Comparison of ENCODE assay signal across 8 mouse cellular contexts in genomic region chr2:158886571-158886970, GRCm38 (mm10).
A peak's percentile ranks its signal among the peaks of the same experiment; 100 is the strongest.
DNase-seq lines count a peak whose midpoint lies in the region.

No protein-coding gene starts in this region.

- peak; percentile 13 for DNase-seq in gastrocnemius, adult 18-20 months (ENCODE audit: low spot score)
- no peak for DNase-seq in gastrocnemius, adult 8-10 months (ENCODE audit: low spot score in 2 of 2)
- DNase-seq in 3T3-L1 (ENCODE audit: low read depth, low spot score) = peak; percentile 53
- DNase-seq in adrenal gland, postnatal 25 days = peak; percentile 13
- DNase-seq in lung, postnatal 10 days = peak; percentile 32
- DNase-seq in frontal cortex, postnatal 25 days (ENCODE audit: low spot score in 2 of 2) = no peak
- no peak for DNase-seq in left cerebral cortex, adult 9 months (ENCODE audit: low spot score in 2 of 2)
- DNase-seq in cerebellum, adult 9-10 months = no peak

Comparison
In these comparisons a context has a peak if more than half of its experiments do, and no peak if none do; other contexts are left out.
1. DNase-seq: peak in gastrocnemius, adult 18-20 months (single experiment), 3T3-L1 (single experiment), adrenal gland, postnatal 25 days (single experiment) and lung, postnatal 10 days (single experiment); none in gastrocnemius, adult 8-10 months (0 of 2), frontal cortex, postnatal 25 days (0 of 2), left cerebral cortex, adult 9 months (0 of 2) and cerebellum, adult 9-10 months (single experiment).